Mouse (Mus musculus) urinary bladder, adult 18-20 months (tissue): ENCODE results near the gene Rgs6.

ENCODE experiments used
- DNase-seq, 2 experiments: peaks; one replicate each; pipeline ENCODE4 v3.0.0; 2022; ENCODE audit warnings: low spot score in 2 of 2, mixed read lengths in 2 of 2

Rgs6 gene

DNA sequence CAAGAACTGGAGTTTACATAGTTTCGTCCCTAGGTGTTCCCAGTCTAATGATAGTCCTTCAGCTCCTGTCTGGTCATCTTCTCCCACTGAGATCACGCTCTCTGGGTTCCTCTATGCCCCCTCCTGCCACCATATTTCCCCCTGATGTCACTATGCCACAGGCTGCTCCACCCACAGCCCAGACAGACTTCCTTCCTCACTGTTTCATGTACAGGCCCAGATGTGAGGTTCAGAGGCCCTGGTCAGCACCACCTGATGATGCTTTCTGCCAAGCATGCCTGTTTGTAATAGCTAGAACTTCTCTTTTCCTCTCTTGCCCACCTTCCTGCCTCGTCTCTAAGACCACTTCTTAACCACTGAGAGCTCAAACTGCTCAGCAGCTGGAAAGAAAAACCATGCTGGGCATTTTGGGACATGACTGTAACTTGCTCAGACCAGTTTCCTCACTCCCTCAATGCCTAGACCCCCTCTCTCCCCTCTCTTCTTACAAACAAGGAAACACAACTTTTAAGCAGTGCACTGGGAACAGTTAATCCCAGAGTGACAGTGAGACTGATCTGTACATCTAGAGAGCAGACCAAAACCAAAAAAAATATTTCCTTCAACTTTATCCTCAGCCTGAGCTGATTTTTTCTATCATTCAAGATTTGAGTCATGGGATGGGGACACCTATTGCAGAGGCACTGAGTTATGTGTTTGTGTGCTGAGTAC lies 446.9 kb downstream of the Rgs6 start:
- DNase-seq = no peak

GRCm38 (mm10) chr12:83037798-83038560 lies 449.9 kb downstream of the Rgs6 start:
- no peak for DNase-seq

- DNase-seq = no peak
These were observed 450.7 kb downstream of the Rgs6 start for GRCm38 (mm10) chr12:83038779-83039178.

GRCm38 (mm10) chr12:83039859-83040258 lies 451.8 kb downstream of the Rgs6 start:
- no peak for DNase-seq

GRCm38 (mm10) chr12:83043980-83044620 lies 456.0 kb downstream of the Rgs6 start:
- DNase-seq = no peak

DNA sequence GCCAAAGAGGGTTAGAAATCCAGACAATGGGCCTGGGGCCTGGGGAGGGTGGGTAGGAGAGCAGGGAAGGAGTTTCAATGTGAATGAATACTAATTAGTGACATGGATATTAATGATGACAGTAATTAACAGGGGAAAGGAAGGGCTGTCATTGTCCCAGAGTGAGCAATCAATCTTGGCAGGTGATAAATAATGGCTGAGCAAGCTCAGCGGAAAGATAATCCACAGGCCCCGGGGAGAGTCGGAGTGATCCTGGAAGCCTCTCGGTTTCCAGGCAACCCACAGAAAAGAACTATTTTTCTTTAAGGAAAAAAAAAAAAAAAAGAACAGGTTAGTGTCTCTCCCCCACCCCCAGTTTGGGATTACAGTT lies 456.5 kb downstream of the Rgs6 start:
- DNase-seq = no peak

GRCm38 (mm10) chr12:83045001-83045531 lies 457.0 kb downstream of the Rgs6 start:
- DNase-seq = no peak

DNA sequence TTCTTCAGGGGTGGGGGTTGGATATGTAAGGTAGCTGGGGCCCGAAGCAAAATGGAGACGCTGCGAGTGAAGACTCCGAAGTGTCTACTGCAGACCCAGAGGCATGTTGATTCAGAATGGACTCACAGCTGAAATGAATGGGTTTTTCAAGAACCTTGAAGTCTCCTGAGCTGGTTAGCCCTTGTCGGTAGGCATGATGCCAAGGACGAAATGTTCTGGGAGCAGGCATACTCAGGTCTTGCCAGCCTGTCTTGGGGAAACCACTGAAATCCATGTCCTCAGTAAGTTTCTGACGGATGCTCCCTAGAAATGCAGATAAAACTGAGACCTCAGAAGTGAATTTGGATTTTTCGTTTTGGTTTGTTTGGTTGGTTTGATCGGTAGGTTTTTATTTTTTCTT lies 458.6 kb downstream of the Rgs6 start:
- DNase-seq = no peak

GRCm38 (mm10) chr12:83047710-83048109 lies 459.6 kb downstream of the Rgs6 start:
- DNase-seq = no peak

DNA sequence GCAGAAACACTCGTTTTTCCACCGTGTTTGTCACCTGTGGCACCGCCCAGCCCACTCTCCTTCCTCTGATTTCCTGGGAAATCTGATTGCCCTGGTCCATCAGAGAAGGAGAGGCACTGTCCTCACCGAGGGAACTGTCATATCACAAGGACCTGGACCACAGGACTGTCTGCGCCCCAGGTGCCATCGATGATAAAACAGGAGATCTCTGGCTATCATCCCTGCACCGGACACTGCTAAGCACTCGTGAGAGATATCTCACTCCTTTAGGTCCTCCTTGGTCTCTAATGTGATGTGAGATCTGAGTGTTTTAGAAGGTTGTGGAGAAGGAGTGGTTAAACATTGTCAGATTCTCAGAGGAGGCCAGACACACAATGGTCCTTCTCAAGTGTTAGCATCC lies 462.4 kb downstream of the Rgs6 start:
- no peak for DNase-seq

DNA sequence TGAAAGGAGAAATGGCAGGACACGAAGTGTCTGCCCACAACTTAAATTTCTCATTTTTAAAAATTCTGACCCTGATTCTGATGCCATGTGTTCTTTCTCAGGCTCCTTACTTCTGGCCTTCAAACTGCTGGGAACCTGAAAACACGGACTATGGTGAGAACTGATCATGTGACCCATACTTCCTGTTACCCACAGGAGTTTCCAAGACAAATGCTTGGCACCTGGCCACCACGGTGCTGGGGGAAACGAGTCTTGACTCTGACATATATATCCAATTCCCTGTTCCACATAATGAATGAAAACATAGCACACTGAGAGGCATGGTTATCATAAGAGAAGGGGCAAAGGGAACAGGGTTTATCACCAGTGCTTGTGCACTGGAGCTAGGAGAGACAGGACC lies 464.3 kb downstream of the Rgs6 start:
- no peak for DNase-seq

DNA sequence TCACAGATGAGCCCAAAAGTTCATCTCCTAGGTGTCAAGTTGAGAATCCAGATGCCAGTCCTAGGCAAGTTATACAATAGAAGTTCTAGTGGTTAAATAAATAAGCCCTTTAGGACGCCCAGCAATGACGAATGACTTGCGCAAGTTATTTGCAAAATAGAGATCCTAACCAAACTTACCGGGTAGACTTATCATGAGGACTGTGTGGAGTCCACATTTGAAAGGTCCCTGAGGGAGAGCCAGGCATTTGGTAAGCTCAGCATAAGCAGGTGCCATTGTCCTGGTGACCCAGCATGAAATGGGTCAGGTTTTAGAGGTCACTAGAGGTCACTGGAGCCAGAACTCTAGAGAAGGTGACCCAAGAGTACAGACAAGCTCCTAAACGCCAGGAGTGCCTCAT lies 467.6 kb downstream of the Rgs6 start:
- no peak for DNase-seq

DNA sequence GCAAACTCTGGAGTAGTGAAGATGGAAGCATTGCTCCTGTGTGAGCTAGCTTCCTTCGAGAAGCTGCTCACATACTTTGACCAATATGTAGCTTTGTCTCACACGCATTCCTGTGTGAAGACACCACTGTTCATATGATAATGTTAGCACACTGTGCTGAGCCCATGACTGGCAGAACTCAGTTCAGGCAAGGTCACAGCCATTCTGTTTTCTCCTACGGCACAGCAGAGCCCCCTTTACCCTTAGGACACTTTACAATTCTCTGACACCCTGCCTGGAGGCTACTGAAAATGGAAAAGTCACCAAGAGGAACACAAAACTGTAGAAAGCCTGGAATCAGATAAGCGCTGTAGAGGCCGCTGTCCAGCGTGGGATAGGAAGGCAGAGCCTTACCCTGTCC lies 478.3 kb downstream of the Rgs6 start:
- no peak for DNase-seq

DNA sequence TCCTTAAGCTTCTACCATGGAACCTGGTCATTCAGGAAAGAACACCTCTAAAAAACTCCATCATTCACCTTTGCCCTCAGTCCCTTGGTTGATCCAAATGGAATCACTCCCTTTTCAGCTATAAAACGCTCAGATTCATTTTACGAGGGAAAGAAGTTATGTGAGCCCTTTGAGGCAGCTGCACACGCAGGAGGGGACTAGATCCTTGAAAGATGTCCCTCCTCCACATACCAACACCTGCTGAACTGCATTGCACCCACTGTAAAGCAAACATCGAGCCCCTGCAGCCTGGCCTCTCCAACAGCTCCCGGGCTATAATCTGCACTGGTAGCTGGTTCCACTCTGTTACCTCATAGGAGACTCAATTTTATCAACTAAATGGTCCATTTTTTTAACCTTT lies 482.8 kb downstream of the Rgs6 start:
- DNase-seq = no peak

DNA sequence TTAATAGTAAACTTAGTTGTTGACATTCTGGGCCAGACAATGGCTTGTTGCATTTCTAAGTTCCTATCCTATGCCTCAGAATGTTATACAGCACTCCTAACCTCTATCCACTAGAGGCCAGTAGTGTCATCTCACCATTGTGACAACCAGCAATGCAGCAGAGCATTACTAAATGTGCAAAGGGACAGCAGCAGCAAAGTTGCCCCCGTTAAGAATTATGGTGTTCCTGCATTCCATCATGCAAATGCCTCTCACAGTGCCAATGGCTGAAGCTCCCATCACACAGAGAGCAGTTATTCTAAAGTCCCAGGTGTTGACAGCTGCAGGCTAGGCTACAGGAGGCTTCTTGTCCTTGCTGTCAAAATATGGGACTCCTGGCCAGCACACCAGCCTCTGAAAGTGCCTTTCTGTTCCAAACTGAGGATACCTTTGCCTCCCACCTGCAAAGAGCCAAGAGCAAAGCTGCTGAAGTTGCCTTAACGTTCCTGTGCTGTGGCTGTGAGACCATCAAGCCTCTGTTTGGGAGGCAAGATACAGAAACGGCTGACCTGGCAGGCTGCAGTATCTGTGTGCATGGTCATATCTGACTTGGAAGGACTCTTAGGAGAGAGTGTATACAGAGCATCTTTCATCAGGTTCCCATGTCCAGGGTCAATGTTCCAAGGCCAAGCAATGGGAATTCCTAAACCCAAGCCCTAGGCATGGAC lies 484.2 kb downstream of the Rgs6 start:
- no peak for DNase-seq

DNA sequence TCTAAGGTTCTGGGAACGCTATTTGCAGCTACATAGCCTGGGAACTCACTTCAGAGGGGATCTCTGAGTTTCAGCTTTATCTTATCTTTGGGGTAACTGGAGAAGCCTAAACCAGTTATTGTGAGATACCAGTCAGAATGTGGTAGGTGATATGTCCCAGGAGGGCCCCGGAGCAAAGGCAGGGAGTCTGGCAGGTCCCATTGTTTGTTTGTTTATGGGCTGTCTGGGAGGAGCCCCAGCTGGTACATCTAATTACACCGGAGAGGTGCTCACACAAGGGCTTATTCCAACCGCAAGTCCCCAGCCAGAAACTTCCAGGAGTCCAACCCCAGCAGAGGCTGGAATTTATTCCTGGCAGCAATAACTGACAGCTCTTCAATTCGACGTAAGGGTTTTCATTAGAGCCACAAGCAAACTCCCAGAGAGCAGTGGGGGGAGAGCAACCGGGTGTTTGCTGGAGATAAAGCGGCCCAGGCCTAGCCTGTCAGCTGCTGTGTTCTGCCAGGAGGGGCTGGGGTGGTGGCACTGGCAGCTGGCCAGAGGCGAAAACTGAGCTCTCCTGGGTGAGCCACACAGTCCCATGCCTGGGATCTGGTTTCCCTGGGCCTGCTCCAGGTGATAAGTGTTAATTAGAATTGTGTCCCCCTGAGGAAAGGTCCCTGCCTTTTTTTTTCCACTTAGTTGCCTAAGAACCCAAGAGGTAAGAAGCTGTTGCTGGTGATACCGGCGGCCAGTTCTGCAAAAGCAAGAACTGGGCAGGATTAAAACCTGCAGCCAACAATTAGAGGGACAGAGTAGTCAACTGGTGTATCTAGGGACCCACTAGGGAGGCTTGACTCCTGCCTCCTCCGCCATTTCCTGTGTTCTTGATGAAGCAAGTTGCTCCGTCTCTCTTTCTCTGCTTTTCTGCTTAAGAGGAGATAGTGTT lies 485.1 kb downstream of the Rgs6 start:
- no peak for DNase-seq

DNA sequence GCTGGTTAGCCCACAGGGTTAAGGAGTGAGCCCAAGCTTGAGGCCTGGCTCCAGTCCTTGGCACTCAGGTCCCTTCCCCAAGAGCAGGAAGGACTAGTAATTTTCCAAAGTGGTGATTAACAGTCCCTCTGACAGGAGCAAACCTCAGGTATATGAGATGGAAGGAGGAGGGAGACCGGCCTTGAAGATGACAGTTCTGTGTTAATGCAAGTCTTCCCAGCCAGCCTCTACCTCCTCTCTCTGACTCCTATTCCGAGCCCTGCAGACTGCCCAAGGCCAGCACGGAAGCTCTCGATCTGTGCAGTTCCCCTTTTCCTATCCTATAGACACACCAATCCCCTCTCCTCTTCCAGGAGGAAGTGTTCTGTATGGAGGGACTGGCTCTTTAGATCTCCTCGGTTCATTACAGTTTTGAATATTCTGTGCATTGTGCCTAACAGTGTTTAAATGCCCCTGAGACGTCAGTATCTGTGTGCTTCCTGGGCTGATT lies 485.8 kb downstream of the Rgs6 start:
- no peak for DNase-seq

DNA sequence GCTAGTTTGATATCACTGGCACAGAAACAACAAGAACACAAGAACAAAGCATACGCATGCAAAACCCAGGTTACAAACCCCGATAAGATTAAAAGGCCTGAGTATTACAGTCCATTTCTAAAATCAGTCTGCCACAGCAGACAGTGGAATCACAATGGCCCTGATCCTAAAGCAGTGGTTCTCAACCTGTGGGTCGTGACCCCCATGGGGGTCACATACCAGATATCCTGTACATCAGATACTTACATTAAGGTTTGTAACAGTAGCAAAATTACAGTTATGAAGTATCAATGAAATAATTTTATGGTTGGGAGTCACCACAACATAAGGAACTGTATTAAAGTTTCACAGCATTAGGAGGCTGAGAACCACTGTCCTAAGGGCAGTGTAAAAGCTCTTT lies 488.1 kb downstream of the Rgs6 start:
- DNase-seq = no peak

DNA sequence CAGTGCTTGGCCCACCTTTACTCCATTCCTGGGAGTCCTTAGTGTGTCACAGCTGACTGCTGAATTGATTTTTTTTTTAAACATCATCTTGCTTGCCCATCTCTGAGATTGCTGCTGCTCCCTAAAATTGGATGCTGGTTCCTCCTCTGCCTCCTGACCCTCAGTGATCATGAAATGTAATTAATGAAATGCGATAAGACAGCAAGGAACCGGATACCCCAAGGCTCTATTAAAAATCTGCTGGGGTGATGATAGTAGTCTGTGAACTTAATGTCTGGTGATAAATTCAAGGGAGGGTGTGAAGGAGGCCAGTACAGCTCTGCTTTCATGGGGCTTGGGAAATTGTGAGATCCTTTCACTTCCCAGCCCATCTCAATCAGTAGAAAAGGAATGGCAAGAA lies 489.4 kb downstream of the Rgs6 start:
- DNase-seq = no peak

DNA sequence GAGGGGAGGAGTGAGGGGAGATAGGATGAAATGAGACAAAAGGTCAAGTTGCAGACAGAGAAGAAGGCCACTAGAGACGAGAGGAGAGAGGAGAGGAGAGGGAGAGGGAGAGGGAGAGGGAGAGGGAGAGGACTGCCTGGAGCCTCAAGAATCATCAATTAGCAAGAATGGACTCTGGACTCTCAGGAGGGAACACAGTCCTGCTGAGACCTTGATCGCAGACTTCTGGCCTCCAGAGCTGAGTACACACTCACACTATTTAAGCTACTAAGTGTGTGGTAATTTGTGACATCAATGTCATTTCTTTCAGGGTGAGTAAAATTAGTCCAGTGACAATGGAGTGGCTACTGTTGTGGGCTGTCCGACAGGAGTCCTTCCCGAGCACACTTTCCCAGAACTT lies 495.3 kb downstream of the Rgs6 start:
- DNase-seq = no peak

DNA sequence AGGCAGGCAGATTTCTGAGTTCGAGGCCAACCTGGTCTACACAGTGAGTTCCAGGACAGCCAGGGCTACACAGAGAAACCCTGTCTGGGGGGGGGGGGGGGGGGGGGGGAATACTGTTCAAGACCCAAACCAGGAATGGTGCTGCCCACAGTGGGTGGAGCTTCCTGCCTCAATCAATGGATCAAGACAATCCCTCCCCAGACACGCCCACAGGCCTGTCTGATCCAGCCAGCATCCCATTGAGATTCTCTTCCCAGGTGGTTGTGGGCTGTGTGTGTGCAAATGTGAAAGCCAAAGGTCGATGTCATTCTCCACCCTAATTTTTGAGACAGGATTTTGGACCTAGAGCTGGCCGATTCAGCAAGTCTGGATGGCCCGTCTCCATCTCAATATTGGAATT lies 496.5 kb downstream of the Rgs6 start:
- no peak for DNase-seq
